9 mouse cellular contexts compared by ENCODE assay signal in the genomic region with DNA sequence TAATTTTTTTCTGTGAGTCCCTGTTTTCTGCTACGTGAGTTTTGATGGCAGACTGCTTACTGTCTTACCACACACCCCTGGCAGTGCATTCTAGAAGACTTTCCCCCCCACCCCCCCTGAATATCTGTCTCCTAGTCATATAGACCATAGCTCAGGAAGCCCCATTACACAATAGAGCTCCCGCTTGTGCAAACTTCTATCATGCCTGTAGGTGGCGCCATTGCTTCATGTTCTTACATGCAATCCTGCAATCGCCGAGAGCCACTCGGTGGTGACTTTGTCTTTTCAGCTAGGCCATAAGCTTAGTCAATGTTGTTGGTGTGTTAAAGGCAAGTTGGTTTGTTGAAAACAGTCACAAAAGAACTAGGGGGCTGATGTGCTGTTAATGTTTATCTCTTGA. TPM values are rescaled to one million over a fixed set of nuclear protein-coding genes. Genes with fewer than 3 reads are reported as not detected.
A peak's percentile ranks its signal among the peaks of the same experiment; 100 is the strongest.
DNase-seq lines count a peak whose midpoint lies in the region; ATAC-seq and TF ChIP-seq lines count a peak whose summit lies in the region.
"Had no signal": no experiment of that assay in that cellular context is flagged by ENCODE, and none has a peak within 500 bp of the region (broad histone marks: within the 10 kb centered on the region; RNA-seq: fewer than 3 reads in every experiment).

No protein-coding gene starts in this region.

- no peaks in the 10 kb centered on the region for H3K9me3 ChIP-seq in embryonic facial prominence, embryonic 13.5 days
- no peaks in the 10 kb centered on the region for H3K9me3 ChIP-seq in heart, postnatal 0 days (replicated peaks; ENCODE audit: control insufficient read depth, low read length)
- H3K9me3 ChIP-seq: limb, embryonic 12.5 days had no signal

- WGBS in embryonic facial prominence, embryonic 13.5 days, result 2% methylated on average over 6 of the region's 6 CpGs
- under 1% methylated on average over 6 of the region's 6 CpGs for WGBS in heart, postnatal 0 days

- H3K9ac ChIP-seq in embryonic facial prominence, embryonic 13.5 days, result no peak overlapping the region
- no peak overlapping the region for H3K9ac ChIP-seq in heart, postnatal 0 days (replicated peaks; ENCODE audit: low read depth, low read length)
- H3K9ac ChIP-seq: limb, embryonic 12.5 days had no signal

- peak; percentile 45 to 54 for DNase-seq in CD8-positive naive resting alpha-beta T cell, adult 2 months (ENCODE audit: low read depth in 2 of 2, low spot score in 2 of 2)
- peak; percentile 27 to 63 for DNase-seq in adrenal gland, postnatal 4 days (ENCODE audit: low spot score in 2 of 2)
- DNase-seq in heart, postnatal 0 days (ENCODE audit: low spot score), result peak; percentile 85
- peak; percentile 77 to 81 for DNase-seq in layer of hippocampus, adult 2 months (ENCODE audit: low spot score in 2 of 2)
- DNase-seq in lung, postnatal 14 days, result peak; percentile 88
- peak; percentile 80 for DNase-seq in retina, postnatal 7 days (ENCODE audit: low read depth, low spot score)
- peak; percentile 33 to 43 for DNase-seq in urinary bladder, adult 18-20 months (ENCODE audit: low spot score in 2 of 2)

- peak; percentile 92 for TF ChIP-seq CTCF in heart, postnatal 0 days (IDR thresholded peaks at IDR 0.05; ENCODE audit: low read depth)
- TF ChIP-seq CTCF in layer of hippocampus, adult 2 months (conservative IDR thresholded peaks at IDR 0.05), result peak; percentile 83

- no peak for TF ChIP-seq EP300 in heart, postnatal 0 days (IDR thresholded peaks at IDR 0.05; ENCODE audit: low read depth)

- H3K4me2 ChIP-seq in embryonic facial prominence, embryonic 13.5 days, result no peak overlapping the region
- no peak overlapping the region for H3K4me2 ChIP-seq in heart, postnatal 0 days (ENCODE audit: low read depth, low read length)
- H3K4me2 ChIP-seq: limb, embryonic 12.5 days had no signal

- H3K27me3 ChIP-seq in embryonic facial prominence, embryonic 13.5 days, result no peaks in the 10 kb centered on the region
- no peaks in the 10 kb centered on the region for H3K27me3 ChIP-seq in heart, postnatal 0 days (ENCODE audit: control insufficient read depth, insufficient read depth, low read length)
- H3K27me3 ChIP-seq: limb, embryonic 12.5 days had no signal

- no peaks in the 10 kb centered on the region for H3K36me3 ChIP-seq in embryonic facial prominence, embryonic 13.5 days
- H3K36me3 ChIP-seq in heart, postnatal 0 days (replicated peaks; ENCODE audit: control insufficient read depth, insufficient read depth, low read length), result no peaks in the 10 kb centered on the region
- H3K36me3 ChIP-seq: limb, embryonic 12.5 days had no signal

- no peak overlapping the region for H3K27ac ChIP-seq in embryonic facial prominence, embryonic 13.5 days
- no peak overlapping the region for H3K27ac ChIP-seq in heart, postnatal 0 days (ENCODE audit: low read depth)
- no peak overlapping the region for H3K27ac ChIP-seq in layer of hippocampus, adult 2 months
- H3K27ac ChIP-seq: limb, embryonic 12.5 days had no signal

- no peak overlapping the region for H3K4me3 ChIP-seq in embryonic facial prominence, embryonic 13.5 days
- no peak overlapping the region for H3K4me3 ChIP-seq in heart, postnatal 0 days (ENCODE audit: low read depth, low read length)
- H3K4me3 ChIP-seq in layer of hippocampus, adult 2 months, result no peak overlapping the region
- H3K4me3 ChIP-seq: limb, embryonic 12.5 days had no signal

- no peaks in the 10 kb centered on the region for H3K4me1 ChIP-seq in embryonic facial prominence, embryonic 13.5 days
- H3K4me1 ChIP-seq in heart, postnatal 0 days (ENCODE audit: control insufficient read depth, insufficient read depth), result no peaks in the 10 kb centered on the region
- H3K4me1 ChIP-seq: limb, embryonic 12.5 days had no signal

- ATAC-seq in embryonic facial prominence, embryonic 13.5 days (ENCODE audit: insufficient number of reproducible peaks, insufficient read depth, low FRiP score, low TSS enrichment, low read depth), result 0 out of 2 replicates have a peak, but pooled peaks have one; percentile 6
- ATAC-seq in heart, postnatal 0 days (ENCODE audit: insufficient read depth, low read depth), result peak; percentile 75

RNA-seq across cellular contexts. Expression of a gene that starts 10.9 kb away (rescaled TPM):
- 1 to 10 TPM in 1 of 2 experiments, under 1 TPM in 1; 0.23 to 4.1 TPM for total RNA-seq in adrenal gland, postnatal 4 days (2021)
- polyA plus RNA-seq in embryonic facial prominence, embryonic 13.5 days (2015; fragmentation: Nextera tagmentation; extraction: Ambion mirVana), result 0.11 and 0.15 TPM in 2 replicates
- total RNA-seq in heart, postnatal 0 days (2014; rRNA removed; ENCODE audit: low replicate concordance), result not detected in 2 replicates
- polyA plus RNA-seq in heart, postnatal 0 days (2015; fragmentation: Nextera tagmentation; extraction: Ambion mirVana), result not detected in 2 replicates
- total RNA-seq in layer of hippocampus, adult 2 months (2021), result not detected
- polyA plus RNA-seq: limb, embryonic 12.5 days had no signal

RNA-seq across cellular contexts. Expression of a gene that starts 26.6 kb away (rescaled TPM):
- 1 to 10 TPM; 1.4 to 1.7 TPM for total RNA-seq in adrenal gland, postnatal 4 days (2021)
- polyA plus RNA-seq in embryonic facial prominence, embryonic 13.5 days (2015; fragmentation: Nextera tagmentation; extraction: Ambion mirVana), result 2.0 and 2.2 TPM in 2 replicates
- 2.1 TPM in 1 of 2 replicates, not detected in the other for total RNA-seq in heart, postnatal 0 days (2014; rRNA removed; ENCODE audit: low replicate concordance)
- 1.0 and 1.2 TPM in 2 replicates for polyA plus RNA-seq in heart, postnatal 0 days (2015; fragmentation: Nextera tagmentation; extraction: Ambion mirVana)
- total RNA-seq in layer of hippocampus, adult 2 months (2021), result under 1 TPM; 0.51 to 0.79 TPM

Comparison
In these comparisons a context has a peak if more than half of its experiments do, and no peak if none do; other contexts are left out.
1. DNase-seq: peak in every context shown above with its lines; median percentile 88 in lung, postnatal 14 days; 85 in heart, postnatal 0 days; 80 in retina, postnatal 7 days; 79 in layer of hippocampus, adult 2 months; 50 in CD8-positive naive resting alpha-beta T cell, adult 2 months; 45 in adrenal gland, postnatal 4 days; 38 in urinary bladder, adult 18-20 months.